Mouse (Mus musculus): ENCODE results near the gene Tpp1. TPM values are rescaled to one million over a fixed set of nuclear protein-coding genes. Genes with fewer than 3 reads are reported as not detected.
A peak's percentile ranks its signal among the peaks of the same experiment; 100 is the strongest.
"Not testable (repeated sequence)": the region's sequence is repeated elsewhere in the genome, so short reads cannot be mapped to it uniquely, and the experiment has no call there.

Tpp1 gene
- total RNA-seq, 2 experiments from 2014 or later, result 29.5 to 30.0 TPM

DNA sequence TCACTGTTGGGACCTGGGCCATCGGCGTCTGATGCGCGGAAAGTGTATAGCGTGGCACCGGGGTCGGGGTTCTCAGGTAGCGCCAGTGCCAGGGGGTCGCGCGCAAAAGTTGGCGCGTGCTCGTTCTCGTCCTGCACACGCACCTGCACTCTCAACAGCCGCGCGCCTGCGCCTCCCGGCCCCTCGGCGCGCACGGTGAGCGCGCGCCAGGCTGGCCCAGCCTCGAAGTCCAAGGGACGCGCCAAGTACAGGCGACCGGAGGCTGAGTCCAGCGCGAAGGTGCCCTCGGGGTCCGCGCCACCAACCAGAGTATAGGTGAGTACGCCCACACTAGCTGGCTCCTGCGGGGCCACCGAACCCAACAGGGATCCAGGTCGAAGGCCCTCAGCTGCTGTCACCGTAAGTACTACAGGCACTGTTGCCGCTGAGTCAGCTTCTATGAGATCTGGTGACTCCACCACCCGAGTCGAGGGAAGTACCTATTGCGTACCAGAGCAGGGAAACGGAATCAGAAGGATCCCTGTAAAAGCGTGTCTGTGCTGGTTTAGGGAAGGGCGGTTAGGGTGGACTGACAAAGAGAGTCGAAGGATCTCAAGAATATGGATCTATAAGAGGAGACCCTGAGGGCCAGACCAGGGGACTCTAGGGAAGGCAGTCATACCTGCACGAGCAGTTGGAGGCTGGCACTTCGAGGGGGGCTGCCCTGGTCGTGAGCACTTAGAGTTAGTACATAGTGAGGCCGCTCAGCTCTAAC lies 10.7 kb upstream of the Tpp1 start:
- DNase-seq, result no peak

- DNase-seq, result no peak
These were observed 9.9 kb upstream of the Tpp1 start for GRCm38 (mm10) chr7:105761813-105762484.

DNA sequence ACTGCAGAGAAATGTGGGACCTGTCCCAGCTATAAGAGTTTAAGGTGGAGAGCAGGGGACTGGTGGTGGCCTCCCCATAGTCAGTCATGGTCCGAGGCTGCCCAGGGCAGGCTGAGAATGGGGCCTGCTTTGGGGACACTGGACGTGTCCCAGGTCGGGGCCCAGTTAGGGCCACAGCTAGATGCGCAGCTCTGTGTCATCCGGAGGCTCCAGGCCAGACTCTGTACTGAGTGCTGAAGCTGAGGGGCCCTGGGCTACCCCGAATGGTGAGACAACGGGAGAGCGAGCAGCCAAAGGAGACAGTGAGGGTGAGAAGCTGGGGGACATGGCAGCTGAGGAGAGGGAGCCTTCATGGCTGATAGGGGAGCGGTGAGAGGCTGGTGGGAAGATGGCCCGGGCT lies 1.2 kb upstream of the Tpp1 start:
- no peak for DNase-seq

DNA sequence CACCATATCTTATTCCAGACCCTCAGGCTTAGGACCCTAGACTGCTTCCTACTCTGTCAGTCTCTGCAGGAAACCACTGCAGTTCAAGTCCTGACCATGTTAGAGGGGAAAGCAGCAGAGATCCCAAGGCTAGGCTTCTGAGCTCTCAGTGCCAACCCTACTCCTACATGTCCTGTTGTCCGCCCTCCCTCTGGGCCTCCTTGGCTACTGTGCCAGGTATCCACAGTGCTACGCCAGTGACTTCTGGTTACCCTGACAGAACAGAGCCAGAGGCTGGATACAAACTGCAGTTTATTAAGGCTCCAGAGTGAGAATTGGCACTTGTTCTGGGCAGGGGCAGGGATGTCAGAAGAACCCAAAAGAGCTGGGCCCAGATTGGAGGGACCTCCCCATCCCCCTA lies 681 bp upstream of the Tpp1 start:
- no peak for DNase-seq

DNA sequence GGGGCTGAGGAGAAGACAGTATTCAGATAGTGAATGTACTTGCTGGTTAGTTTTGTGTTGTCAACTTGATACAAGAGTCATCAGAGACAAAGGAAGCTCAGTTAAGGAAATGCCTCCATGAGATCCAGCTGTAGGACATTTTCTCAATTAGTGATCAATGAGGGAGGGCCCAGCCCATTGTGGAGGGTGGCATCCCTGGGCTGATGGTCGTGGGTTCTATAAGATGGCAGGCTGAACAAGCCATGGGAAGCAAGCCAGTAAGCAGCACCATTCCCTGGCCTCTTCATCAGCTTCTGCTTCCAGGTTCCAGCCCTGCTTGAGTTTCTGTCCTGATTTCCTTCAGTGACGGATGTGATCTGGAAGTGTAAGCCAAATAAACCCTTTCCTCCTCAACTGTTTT lies 4.3 kb downstream of the Tpp1 start:
- DNase-seq, result no peak

- peak; percentile 79 for DNase-seq
These were observed 8.0 kb downstream of the Tpp1 start, which contains the start of gene Taf10 for GRCm38 (mm10) chr7:105743926-105744590. Gene Taf10 (minus strand): TSS chr7:105744361.

- not testable (repeated sequence) for DNase-seq
These were observed 8.6 kb downstream of the Tpp1 start for GRCm38 (mm10) chr7:105743246-105743925.

GRCm38 (mm10) chr7:105742539-105743215 lies 9.4 kb downstream of the Tpp1 start:
- DNase-seq, result not testable (repeated sequence)

- peak; percentile 1 for DNase-seq
These were observed 10.1 kb downstream of the Tpp1 start for GRCm38 (mm10) chr7:105741978-105742377.

- peak; percentile 2 for DNase-seq
These were observed 11.2 kb downstream of the Tpp1 start for GRCm38 (mm10) chr7:105740851-105741250.

- peak; percentile 3 for DNase-seq
These were observed 11.8 kb downstream of the Tpp1 start for GRCm38 (mm10) chr7:105740089-105740795.

GRCm38 (mm10) chr7:105738948-105739347 lies 13.1 kb downstream of the Tpp1 start:
- peak; percentile 28 for DNase-seq

GRCm38 (mm10) chr7:105738286-105738685 lies 13.7 kb downstream of the Tpp1 start:
- DNase-seq, result no peak

DNA sequence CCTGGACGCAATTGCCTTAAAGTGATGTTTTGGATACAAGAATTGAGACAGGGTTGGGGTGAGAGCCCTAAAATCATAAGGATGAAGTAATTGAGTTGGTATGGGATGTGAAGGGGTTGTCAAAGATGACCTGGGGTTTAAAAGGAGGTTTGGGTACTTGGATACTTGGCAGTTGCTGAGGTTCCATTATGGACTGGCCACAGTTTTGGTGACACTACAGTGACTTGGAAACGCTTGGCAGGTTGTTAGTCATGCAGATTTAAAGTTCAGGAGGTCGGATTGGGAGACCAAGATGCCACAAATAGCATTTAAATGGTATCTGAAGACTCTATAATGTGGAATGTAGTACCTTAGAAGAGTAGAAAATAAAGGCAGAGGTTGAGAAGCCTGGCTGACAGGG lies 14.4 kb downstream of the Tpp1 start:
- no peak for DNase-seq

- DNase-seq, result peak; percentile 39
These were observed 15.0 kb downstream of the Tpp1 start, which contains the start of gene Rrp8 for GRCm38 (mm10) chr7:105736911-105737521. Gene Rrp8 (minus strand): TSS chr7:105737385.

DNA sequence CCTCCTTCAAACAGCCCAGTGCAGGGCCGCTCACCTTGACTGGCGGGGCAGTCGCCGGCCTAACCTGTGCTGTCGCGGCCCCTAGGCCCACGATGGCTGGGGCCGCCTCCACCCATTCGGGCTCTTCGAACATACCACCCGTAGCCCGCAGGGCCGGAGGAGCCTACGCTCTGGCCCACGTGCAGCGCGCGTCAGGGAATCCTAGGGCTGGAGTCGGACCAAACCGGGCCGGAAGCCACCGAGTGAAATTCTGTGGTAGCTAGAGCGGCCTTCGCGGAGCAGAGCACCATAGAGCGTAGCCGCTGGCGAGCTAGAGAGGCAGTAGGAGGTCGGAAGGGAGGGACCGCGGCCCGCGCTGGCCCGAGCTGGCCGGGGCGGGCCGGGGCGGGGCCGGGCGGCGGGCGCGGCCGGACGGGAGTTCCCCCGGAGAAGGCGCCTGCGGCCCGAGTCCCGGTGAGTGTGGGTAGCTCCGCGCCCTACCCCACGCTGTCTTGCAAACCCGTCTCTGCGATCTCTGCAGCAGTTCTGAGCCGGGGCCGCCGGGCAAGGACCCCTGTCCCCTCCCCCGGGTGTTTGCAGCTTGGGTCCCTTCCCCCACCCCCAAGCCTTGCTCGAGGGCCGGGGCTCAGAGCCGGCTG lies 15.7 kb downstream of the Tpp1 start, which contains the start of gene Ilk:
TSS of gene Ilk (plus strand) at position 329 of the 638 bp plus-strand sequence.
- peak; percentile 92 for DNase-seq

- DNase-seq, result not testable (repeated sequence)
These were observed 16.6 kb downstream of the Tpp1 start for GRCm38 (mm10) chr7:105735464-105735863.

- DNase-seq, result peak; percentile 3
These were observed 17.2 kb downstream of the Tpp1 start for GRCm38 (mm10) chr7:105734826-105735225.

- peak; percentile 2 for DNase-seq
These were observed 18.2 kb downstream of the Tpp1 start for GRCm38 (mm10) chr7:105733836-105734235.

Data from gastrocnemius, postnatal 10 days (tissue).